39 mouse cellular contexts compared by ENCODE assay signal in the genomic region with DNA sequence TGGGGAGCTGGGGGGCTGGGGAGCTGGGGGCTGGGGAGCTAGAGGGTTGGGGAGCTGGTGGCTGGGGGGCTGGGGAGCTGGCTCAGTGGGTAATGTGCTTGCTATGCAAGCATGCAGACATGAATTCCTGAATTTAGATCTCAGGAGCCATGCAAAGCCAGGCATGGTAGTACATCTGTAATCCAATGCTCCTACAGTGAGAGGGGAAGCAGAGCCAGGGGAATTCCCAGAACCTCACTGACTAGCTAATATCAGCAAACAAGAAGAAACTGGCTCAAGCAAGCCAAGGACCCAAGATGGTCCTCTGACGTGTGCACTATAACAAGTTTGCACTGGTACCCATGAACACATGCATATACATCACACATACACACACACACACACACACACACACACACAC. TPM values are rescaled to one million over a fixed set of nuclear protein-coding genes. Genes with fewer than 3 reads are reported as not detected.
DNase-seq lines count a peak whose midpoint lies in the region; ATAC-seq lines count a peak whose summit lies in the region.
"Had no signal": no experiment of that assay in that cellular context is flagged by ENCODE, and none has a peak within 500 bp of the region (broad histone marks: within the 10 kb centered on the region; RNA-seq: fewer than 3 reads in every experiment).

No protein-coding gene starts in this region.

- no peaks in the 10 kb centered on the region for H3K27me3 ChIP-seq in heart, embryonic 16.5 days (ENCODE audit: control insufficient read depth, insufficient read depth, low read length)
- no peaks in the 10 kb centered on the region for H3K27me3 ChIP-seq in limb, embryonic 13.5 days
- H3K27me3 ChIP-seq in limb, embryonic 10.5 days (ENCODE audit: low read depth, poor library complexity, severe bottlenecking) = no peaks in the 10 kb centered on the region
- no peaks in the 10 kb centered on the region for H3K27me3 ChIP-seq in embryonic facial prominence, embryonic 12.5 days
- H3K27me3 ChIP-seq: forebrain, embryonic 13.5 days; hindbrain, embryonic 15.5 days; liver, embryonic 15.5 days; Patski had no signal

- no peak overlapping the region for H3K27ac ChIP-seq in heart, embryonic 16.5 days (ENCODE audit: low read length)
- H3K27ac ChIP-seq in limb, embryonic 13.5 days = no peak overlapping the region
- H3K27ac ChIP-seq in limb, embryonic 10.5 days = no peak overlapping the region
- H3K27ac ChIP-seq in embryonic facial prominence, embryonic 12.5 days = 0 out of 2 replicates have a peak overlapping the region, but pooled peaks have one; percentile 6
- H3K27ac ChIP-seq: forebrain, embryonic 13.5 days; hindbrain, embryonic 15.5 days; liver, embryonic 15.5 days; stomach, postnatal 0 days had no signal

- peaks cover 2% of the 10 kb centered on the region; the same call in 1 of the 2 replicates for H3K4me1 ChIP-seq in heart, embryonic 16.5 days (ENCODE audit: control insufficient read depth, insufficient read depth, low read length)
- no peaks in the 10 kb centered on the region for H3K4me1 ChIP-seq in limb, embryonic 13.5 days
- H3K4me1 ChIP-seq in limb, embryonic 10.5 days = peaks cover 18% of the 10 kb centered on the region
- H3K4me1 ChIP-seq in embryonic facial prominence, embryonic 12.5 days = peaks cover 6% of the 10 kb centered on the region; the same call in 1 of the 2 replicates
- H3K4me1 ChIP-seq: forebrain, embryonic 13.5 days; hindbrain, embryonic 15.5 days had no signal

- no peak overlapping the region for H3K9ac ChIP-seq in heart, embryonic 16.5 days (ENCODE audit: low read length)
- no peak overlapping the region for H3K9ac ChIP-seq in limb, embryonic 13.5 days
- H3K9ac ChIP-seq in embryonic facial prominence, embryonic 12.5 days = no peak overlapping the region
- H3K9ac ChIP-seq: forebrain, embryonic 13.5 days; hindbrain, embryonic 15.5 days; liver, embryonic 15.5 days; lung, embryonic 14.5 days had no signal

- no peak for DNase-seq in heart, adult 8-10 months (ENCODE audit: low spot score)
- no peak for DNase-seq in limb, embryonic 10.5 days (ENCODE audit: low spot score)
- no peak for DNase-seq in left cerebral cortex, adult 8-10 months (ENCODE audit: low spot score in 2 of 2)
- no peak for DNase-seq in spleen, postnatal 36 days (ENCODE audit: low spot score in 2 of 2)
- DNase-seq: adrenal gland, postnatal 14 days; cerebellum, adult 11 months; cerebellum, adult 9-11 months; embryo, embryonic 11 days; gastrocnemius, postnatal 25 days; heart, adult 18-20 months; heart, postnatal 36 days; kidney, adult 18-20 months; kidney, postnatal 4 days; left cerebral cortex, postnatal 4 days; lung, embryonic 14.5 days; lung, postnatal 14 days; right cerebral cortex, postnatal 25 days; spleen, adult 18-20 months; thymus, adult 18-20 months; thymus, postnatal 36 days had no signal

- 45% methylated on average over 1 of the region's 1 CpGs for WGBS in heart, embryonic 16.5 days
- WGBS in limb, embryonic 13.5 days = 46% methylated on average over 1 of the region's 1 CpGs
- WGBS in limb, embryonic 10.5 days = 71% methylated on average over 1 of the region's 1 CpGs
- 42% methylated on average over 1 of the region's 1 CpGs for WGBS in embryonic facial prominence, embryonic 12.5 days

- H3K4me2 ChIP-seq in heart, embryonic 16.5 days (ENCODE audit: low read depth, low read length) = no peak overlapping the region
- no peak overlapping the region for H3K4me2 ChIP-seq in limb, embryonic 13.5 days (replicated peaks)
- no peak overlapping the region for H3K4me2 ChIP-seq in embryonic facial prominence, embryonic 12.5 days (replicated peaks)
- H3K4me2 ChIP-seq: forebrain, embryonic 13.5 days; hindbrain, embryonic 15.5 days; liver, embryonic 15.5 days; lung, embryonic 14.5 days had no signal

- no peaks in the 10 kb centered on the region; the same call in 1 of the 2 replicates for H3K9me3 ChIP-seq in heart, embryonic 16.5 days (replicated peaks; ENCODE audit: control insufficient read depth, low read length)
- H3K9me3 ChIP-seq in limb, embryonic 13.5 days = no peaks in the 10 kb centered on the region
- H3K9me3 ChIP-seq in limb, embryonic 10.5 days (replicated peaks) = no peaks in the 10 kb centered on the region
- no peaks in the 10 kb centered on the region for H3K9me3 ChIP-seq in embryonic facial prominence, embryonic 12.5 days
- H3K9me3 ChIP-seq: forebrain, embryonic 13.5 days; G1E; hindbrain, embryonic 15.5 days; liver, embryonic 15.5 days had no signal

- peak; percentile 60; the same call in 1 of the 2 replicates for ATAC-seq in heart, embryonic 16.5 days (replicated peaks; ENCODE audit: extremely low read depth, insufficient read depth, low FRiP score)
- peak; percentile 36 for ATAC-seq in limb, embryonic 13.5 days (ENCODE audit: low FRiP score, low read depth)
- no peak for ATAC-seq in embryonic facial prominence, embryonic 12.5 days (ENCODE audit: insufficient number of reproducible peaks, insufficient read depth, low FRiP score, low TSS enrichment)
- ATAC-seq: forebrain, embryonic 13.5 days; midbrain, embryonic 16.5 days; Patski had no signal

- H3K36me3 ChIP-seq in heart, embryonic 16.5 days (ENCODE audit: control insufficient read depth, insufficient read depth) = no peaks in the 10 kb centered on the region
- no peaks in the 10 kb centered on the region for H3K36me3 ChIP-seq in limb, embryonic 13.5 days
- no peaks in the 10 kb centered on the region for H3K36me3 ChIP-seq in limb, embryonic 10.5 days
- H3K36me3 ChIP-seq in embryonic facial prominence, embryonic 12.5 days = no peaks in the 10 kb centered on the region
- H3K36me3 ChIP-seq: G1E; hindbrain, embryonic 15.5 days; liver, embryonic 15.5 days had no signal

- H3K4me3 ChIP-seq in heart, embryonic 16.5 days (ENCODE audit: low read length) = no peak overlapping the region
- H3K4me3 ChIP-seq in limb, embryonic 13.5 days = no peak overlapping the region
- no peak overlapping the region for H3K4me3 ChIP-seq in limb, embryonic 10.5 days
- no peak overlapping the region for H3K4me3 ChIP-seq in embryonic facial prominence, embryonic 12.5 days
- H3K4me3 ChIP-seq: forebrain, embryonic 13.5 days; hindbrain, embryonic 15.5 days; liver, embryonic 15.5 days had no signal

RNA-seq across cellular contexts. Expression of a gene that starts 13.2 kb away (rescaled TPM):
- polyA plus RNA-seq in heart, embryonic 16.5 days (2015; fragmentation: Nextera tagmentation; extraction: Ambion mirVana) = 0.42 TPM in 1 of 2 replicates, not detected in the other
- total RNA-seq in heart, adult 8-10 months (2022) = not detected
- not detected in 2 replicates for polyA plus RNA-seq in limb, embryonic 13.5 days (2015; fragmentation: Nextera tagmentation; extraction: Ambion mirVana)
- polyA plus RNA-seq in limb, embryonic 10.5 days (2016; fragmentation: Nextera tagmentation; extraction: Ambion mirVana) = not detected in 2 replicates
- polyA plus RNA-seq in embryonic facial prominence, embryonic 12.5 days (2016; fragmentation: Nextera tagmentation; extraction: Ambion mirVana) = not detected in 2 replicates
- not detected for total RNA-seq in left cerebral cortex, adult 8-10 months (2022)
- total RNA-seq: adrenal gland, postnatal 14 days; G1E; gastrocnemius, postnatal 25 days; heart, adult 18-20 months; heart, postnatal 36 days; layer of hippocampus, adult 8-10 months; layer of hippocampus, postnatal 25 days; left cerebral cortex, postnatal 4 days; liver, adult 2 months; neutrophil, adult 5-6 weeks had no signal
- polyA plus RNA-seq: C2C12; forebrain, embryonic 13.5 days; G1E; heart, embryonic 14.5 days; hindbrain, embryonic 15.5 days; intestine, embryonic 14.5 days; kidney, embryonic 16.5 days; liver, adult 2 months; liver, embryonic 15.5 days; lung, embryonic 14.5 days; midbrain, embryonic 16.5 days; neural tube, embryonic 11.5 days; Patski; stomach, postnatal 0 days had no signal

RNA-seq across cellular contexts. Expression of a gene that starts 31.7 kb away (rescaled TPM):
- polyA plus RNA-seq in heart, embryonic 16.5 days (2015; fragmentation: Nextera tagmentation; extraction: Ambion mirVana) = 87.7 and 98.9 TPM in 2 replicates
- total RNA-seq in heart, adult 8-10 months (2022) = 10 to 100 TPM; 27.7 to 31.2 (median 28.0) TPM
- polyA plus RNA-seq in limb, embryonic 13.5 days (2015; fragmentation: Nextera tagmentation; extraction: Ambion mirVana) = 89.6 and 91.0 TPM in 2 replicates
- 135 and 158 TPM in 2 replicates for polyA plus RNA-seq in limb, embryonic 10.5 days (2016; fragmentation: Nextera tagmentation; extraction: Ambion mirVana)
- polyA plus RNA-seq in embryonic facial prominence, embryonic 12.5 days (2016; fragmentation: Nextera tagmentation; extraction: Ambion mirVana) = 110 and 112 TPM in 2 replicates
- total RNA-seq in left cerebral cortex, adult 8-10 months (2022) = 10 to 100 TPM; 36.9 to 37.8 (median 37.8) TPM
